Mouse (Mus musculus) neural tube, embryonic 11.5 days (tissue): Measurements from ENCODE around the gene Serinc4. TPM values are rescaled to one million over a fixed set of nuclear protein-coding genes. Genes with fewer than 3 reads are reported as not detected.
"Not testable (repeated sequence)": the region's sequence is repeated elsewhere in the genome, so short reads cannot be mapped to it uniquely, and the experiment has no call there.

Experiments
- ATAC-seq: fragments of 200-750 bp; cut with Nextera tagmentation; 2 replicates; pipeline ENCODE4 v1.8.0; 2017; ENCODE audit warnings: moderate number of reproducible peaks, mild to moderate bottlenecking, moderate TSS enrichment, moderate library complexity; ENCODE audit not compliant: insufficient read depth, low FRiP score, low TSS enrichment
- DNase-seq: peaks from one replicate; pipeline ENCODE4 v3.0.0-alpha.2; 2015; ENCODE audit warnings: low spot score
- H3K27ac ChIP-seq: fragments of 300-500 bp; sonication (generic); 2 replicates; pipeline ENCODE4 v1.5.1; 2014; ENCODE audit warnings: low read depth, mild to moderate bottlenecking, low read length
- H3K27me3 ChIP-seq: fragments of 300-500 bp; sonication (generic); 2 replicates; pipeline ENCODE4 v1.6.1; 2014; ENCODE audit warnings: mild to moderate bottlenecking, low read length, mixed read lengths; ENCODE audit not compliant: control insufficient read depth, insufficient read depth
- H3K36me3 ChIP-seq: fragments of 300-500 bp; sonication (generic); 2 replicates; pipeline ENCODE4 v1.6.1; 2014; ENCODE audit warnings: mild to moderate bottlenecking, low read length, moderate library complexity, mixed read lengths; ENCODE audit not compliant: control insufficient read depth, insufficient read depth
- H3K4me1 ChIP-seq: fragments of 300-500 bp; sonication (generic); 2 replicates; pipeline ENCODE4 v1.6.1; 2014; ENCODE audit warnings: low read length, mixed read lengths; ENCODE audit not compliant: control insufficient read depth, insufficient read depth
- H3K4me2 ChIP-seq: fragments of 300-500 bp; sonication (generic); 2 replicates; pipeline ENCODE4 v1.6.1; 2014; ENCODE audit warnings: low read depth, mild to moderate bottlenecking, moderate library complexity
- H3K4me3 ChIP-seq: fragments of 300-500 bp; sonication (generic); 2 replicates; pipeline ENCODE4 v1.5.1; 2014; ENCODE audit warnings: low read depth, low read length
- H3K9ac ChIP-seq: fragments of 300-500 bp; sonication (generic); 2 replicates; pipeline ENCODE4 v1.6.1; 2014; ENCODE audit warnings: mild to moderate bottlenecking, low read length
- H3K9me3 ChIP-seq: fragments of 300-500 bp; sonication (generic); 2 replicates; pipeline ENCODE4 v1.6.1; 2016; ENCODE audit warnings: low read length; ENCODE audit not compliant: control insufficient read depth
- WGBS: fragments of 180-500 bp; shearing (Covaris S2); extraction: QIAGEN DNeasy Blood & Tissue Kit; methylation state at CpG from one replicate; pipeline ENCODE4 v1.1.7; 2014; 5-methylcytosine and 5-hydroxymethylcytosine counted together
- polyA plus RNA-seq: library from polyadenylated mRNA; unstranded; fragments of >200 nt; fragmentation: Nextera tagmentation; extraction: Ambion mirVana; gene quantifications from 2 replicates; pipeline ENCODE4 v1.2.1, GENCODE M21; 2014

The Serinc4 gene
- polyA plus RNA-seq, 1 experiment from 2014 or later, result 0.72 TPM

GRCm38 (mm10) chr2:121474180-121474535 is 17.6 kb upstream of the Serinc4 start:
- no peak overlapping the region for H3K27ac ChIP-seq
- H3K36me3 ChIP-seq, result no peaks in the 10 kb centered on the region
- H3K4me1 ChIP-seq, result no peaks in the 10 kb centered on the region
- no peak for DNase-seq
- no peak for ATAC-seq
- peak overlapping the region; percentile 56 for H3K4me3 ChIP-seq
- 37% methylated on average over 8 of the region's 8 CpGs for WGBS
- H3K9me3 ChIP-seq, result no peaks in the 10 kb centered on the region
- H3K27me3 ChIP-seq, result no peaks in the 10 kb centered on the region
- H3K9ac ChIP-seq, result 0 out of 2 replicates have a peak overlapping the region, but pooled peaks have one; percentile 23
- peak overlapping the region; percentile 31 for H3K4me2 ChIP-seq

GRCm38 (mm10) chr2:121473301-121474179 is 17.0 kb upstream of the Serinc4 start, which contains the start of gene Mfap1b:
Mfap1b (minus strand) TSS chr2:121474067.
- ATAC-seq, result peak; percentile 88
- not testable (repeated sequence) for H3K27ac ChIP-seq
- WGBS, result 5% methylated on average over 38 of the region's 41 CpGs

GRCm38 (mm10) chr2:121472783-121473182 is 16.2 kb upstream of the Serinc4 start:
- H3K4me2 ChIP-seq, H3K4me1 ChIP-seq, DNase-seq, H3K27me3 ChIP-seq, ATAC-seq, H3K9ac ChIP-seq, H3K4me3 ChIP-seq, H3K9me3 ChIP-seq, H3K27ac ChIP-seq, H3K36me3 ChIP-seq: not testable (repeated sequence)
- 90% methylated on average over 3 of the region's 3 CpGs for WGBS

More at GRCm38 (mm10) chr2:121473301-121474179, 17.0 kb upstream of the Serinc4 start, which contains the start of gene Mfap1b:
- not testable (repeated sequence) for H3K27me3 ChIP-seq, H3K9me3 ChIP-seq, H3K36me3 ChIP-seq, H3K4me1 ChIP-seq
- Histone ChIP-seq H3K4me2 (peak within 1 kb of the TSS; percentile 56), H3K4me3 (peak within 1 kb of the TSS; percentile 56), H3K9ac (peak within 1 kb of the TSS; percentile 61)
- peak; percentile 83 for DNase-seq

- not testable (repeated sequence) for ATAC-seq, H3K27ac ChIP-seq, H3K27me3 ChIP-seq, H3K4me3 ChIP-seq, H3K36me3 ChIP-seq, H3K4me1 ChIP-seq, H3K4me2 ChIP-seq, H3K9me3 ChIP-seq, H3K9ac ChIP-seq, DNase-seq
- WGBS, result no CpG with 5 or more reads among the region's 6 CpGs
Measured at GRCm38 (mm10) chr2:121468982-121469381, 12.4 kb upstream of the Serinc4 start.

- WGBS, result 63% methylated on average over 2 of the region's 2 CpGs
- Histone ChIP-seq H3K4me2 (no peak overlapping the region), H3K4me1 (peaks cover 5% of the 10 kb centered on the region; the same call in 1 of the 2 replicates), H3K27ac (no peak overlapping the region), H3K4me3 (no peak overlapping the region), H3K36me3 (peaks cover 3% of the 10 kb centered on the region; the same call in 1 of the 2 replicates), H3K9me3 (no peaks in the 10 kb centered on the region), H3K27me3 (no peaks in the 10 kb centered on the region), H3K9ac (no peak overlapping the region)
- ATAC-seq, result no peak
- DNase-seq, result no peak
Measured at GRCm38 (mm10) chr2:121460071-121460470, 3.5 kb upstream of the Serinc4 start.

GRCm38 (mm10) chr2:121455534-121455933 is 1.0 kb downstream of the Serinc4 start:
- Histone ChIP-seq H3K27ac (no peak overlapping the region), H3K9me3 (no peaks in the 10 kb centered on the region), H3K27me3 (no peaks in the 10 kb centered on the region), H3K4me3 (no peak overlapping the region), H3K9ac (no peak overlapping the region), H3K4me1 (peaks cover 7% of the 10 kb centered on the region; the same call in 1 of the 2 replicates), H3K4me2 (no peak overlapping the region), H3K36me3 (peaks cover 10% of the 10 kb centered on the region; the same call in 1 of the 2 replicates)
- no peak for ATAC-seq
- no peak for DNase-seq
- WGBS, result 79% methylated on average over 5 of the region's 5 CpGs

GRCm38 (mm10) chr2:121453917-121454316 is 2.7 kb downstream of the Serinc4 start:
- Histone ChIP-seq H3K27ac (no peak overlapping the region), H3K4me1 (peaks cover 7% of the 10 kb centered on the region; the same call in 1 of the 2 replicates), H3K27me3 (no peaks in the 10 kb centered on the region), H3K4me3 (no peak overlapping the region), H3K36me3 (peaks cover 10% of the 10 kb centered on the region; the same call in 1 of the 2 replicates), H3K9ac (no peak overlapping the region), H3K4me2 (no peak overlapping the region), H3K9me3 (no peaks in the 10 kb centered on the region)
- DNase-seq (no peak), ATAC-seq (no peak)
- WGBS, result 94% methylated on average over 6 of the region's 6 CpGs

- H3K27me3 ChIP-seq, result no peaks in the 10 kb centered on the region
- H3K4me3 ChIP-seq, result no peak within 1 kb of the TSS
- ATAC-seq (no peak), DNase-seq (no peak)
- 0 out of 2 replicates have a peak, but pooled peaks cover 7% of the 10 kb centered on the region for H3K36me3 ChIP-seq
- no peak within 1 kb of the TSS for H3K4me2 ChIP-seq
- H3K4me1 ChIP-seq, result peaks cover 7% of the 10 kb centered on the region; the same call in 1 of the 2 replicates
- 91% methylated on average over 4 of the region's 4 CpGs for WGBS
- H3K27ac ChIP-seq, result no peak within 1 kb of the TSS
- no peaks in the 10 kb centered on the region for H3K9me3 ChIP-seq
- H3K9ac ChIP-seq, result no peak within 1 kb of the TSS
Measured at GRCm38 (mm10) chr2:121452990-121453389, 3.6 kb downstream of the Serinc4 start, which contains the start of gene Hypk. Hypk (plus strand) TSS chr2:121453290.
